Mouse (Mus musculus) heart, embryonic 11.5 days (tissue): Measurements from ENCODE around the gene Zdhhc12. TPM values are rescaled to one million over a fixed set of nuclear protein-coding genes. Genes with fewer than 3 reads are reported as not detected.

Source experiments
- ATAC-seq: fragments of 200-750 bp; cut with Nextera tagmentation; replicated peaks from 2 replicates; pipeline ENCODE4 v1.8.0; 2017; ENCODE audit warnings: moderate library complexity; ENCODE audit not compliant: insufficient number of reproducible peaks, low FRiP score, low TSS enrichment
- H3K27ac ChIP-seq: fragments of 300-500 bp; sonication (generic); 2 replicates; pipeline ENCODE4 v1.5.1; 2014; ENCODE audit warnings: mild to moderate bottlenecking, low read depth, low read length
- H3K27me3 ChIP-seq: fragments of 300-500 bp; sonication (generic); 2 replicates; pipeline ENCODE4 v1.6.1; 2014; ENCODE audit warnings: mild to moderate bottlenecking, low read length, mixed read lengths; ENCODE audit not compliant: control insufficient read depth, insufficient read depth
- H3K36me3 ChIP-seq: fragments of 300-500 bp; sonication (generic); 2 replicates; pipeline ENCODE4 v1.6.1; 2014; ENCODE audit warnings: mild to moderate bottlenecking, low read length, moderate library complexity, mixed read lengths; ENCODE audit not compliant: control insufficient read depth, insufficient read depth
- H3K4me1 ChIP-seq: fragments of 300-500 bp; sonication (generic); 2 replicates; pipeline ENCODE4 v1.6.1; 2014; ENCODE audit warnings: low read length; ENCODE audit not compliant: control insufficient read depth, insufficient read depth
- H3K4me2 ChIP-seq: fragments of 300-500 bp; sonication (generic); 2 replicates; pipeline ENCODE4 v1.6.1; 2014; ENCODE audit warnings: mild to moderate bottlenecking, moderate library complexity
- H3K4me3 ChIP-seq: fragments of 300-500 bp; sonication (generic); 2 replicates; pipeline ENCODE4 v1.5.1; 2014; ENCODE audit warnings: low read depth, low read length
- H3K9ac ChIP-seq: fragments of 300-500 bp; sonication (generic); 2 replicates; pipeline ENCODE4 v1.6.1; 2014; ENCODE audit warnings: mild to moderate bottlenecking, low read depth, low read length, moderate library complexity
- H3K9me3 ChIP-seq: fragments of 300-500 bp; sonication (generic); replicated peaks from 2 replicates; pipeline ENCODE4 v1.6.1; 2016; ENCODE audit warnings: low read length; ENCODE audit not compliant: control insufficient read depth
- WGBS: fragments of 180-500 bp; shearing (Covaris S2); extraction: QIAGEN DNeasy Blood & Tissue Kit; methylation state at CpG from one replicate; pipeline ENCODE4 v1.1.7; 2014; ENCODE audit not compliant: insufficient replicate concordance; 5-methylcytosine and 5-hydroxymethylcytosine counted together
- polyA plus RNA-seq: library from polyadenylated mRNA; unstranded; fragments of >200 nt; fragmentation: Nextera tagmentation; extraction: Ambion mirVana; gene quantifications from 2 replicates; pipeline ENCODE4 v1.2.1, GENCODE M21; 2014

The Zdhhc12 gene
- polyA plus RNA-seq, 1 experiment from 2014 or later, result 59.1 TPM

GRCm38 (mm10) chr2:30130156-30130555 is 36.7 kb upstream of the Zdhhc12 start:
- ATAC-seq, result no peak
- H3K4me1 ChIP-seq, result peaks cover 13% of the 10 kb centered on the region
- H3K4me2 ChIP-seq, result no peak overlapping the region
- no peak overlapping the region for H3K9ac ChIP-seq
- H3K4me3 ChIP-seq, result no peak overlapping the region
- H3K36me3 ChIP-seq, result no peaks in the 10 kb centered on the region
- no peaks in the 10 kb centered on the region for H3K9me3 ChIP-seq
- no peaks in the 10 kb centered on the region for H3K27me3 ChIP-seq
- 84% methylated on average over 4 of the region's 4 CpGs for WGBS
- H3K27ac ChIP-seq, result no peak overlapping the region

DNA sequence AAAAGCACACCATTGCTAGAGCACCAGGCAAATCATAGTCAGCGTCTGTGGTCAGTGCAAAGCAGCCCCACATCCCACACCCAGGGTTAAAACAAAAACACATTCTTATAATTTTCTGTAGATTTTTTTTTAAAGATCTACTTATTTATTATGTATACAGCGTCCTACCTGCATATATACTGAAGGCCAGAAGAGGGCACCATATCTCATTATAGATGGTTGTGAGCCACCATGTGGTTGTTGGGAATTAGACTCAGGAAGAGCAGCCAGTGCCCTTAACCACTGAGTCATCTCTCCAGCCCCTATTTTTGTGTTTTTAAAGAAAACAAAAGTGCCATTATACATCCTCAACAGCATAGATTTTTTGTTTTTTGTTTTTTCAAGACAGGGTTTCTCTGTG is 35.3 kb upstream of the Zdhhc12 start:
- Histone ChIP-seq H3K27me3 (no peaks in the 10 kb centered on the region), H3K9ac (no peak overlapping the region), H3K4me2 (no peak overlapping the region), H3K4me3 (no peak overlapping the region), H3K36me3 (no peaks in the 10 kb centered on the region), H3K27ac (no peak overlapping the region), H3K9me3 (no peaks in the 10 kb centered on the region), H3K4me1 (peaks cover 10% of the 10 kb centered on the region)
- ATAC-seq, result no peak
- 36% methylated on average over 2 of the region's 2 CpGs for WGBS

- H3K9me3 ChIP-seq, result no peaks in the 10 kb centered on the region
- no peaks in the 10 kb centered on the region for H3K36me3 ChIP-seq
- ATAC-seq, result peak; percentile 93
- peak within 1 kb of the TSS; percentile 93 for H3K9ac ChIP-seq
- peak within 1 kb of the TSS; percentile 79 for H3K4me3 ChIP-seq
- peaks cover 10% of the 10 kb centered on the region for H3K4me1 ChIP-seq
- H3K4me2 ChIP-seq, result peak within 1 kb of the TSS; percentile 97
- 11% methylated on average over 31 of the region's 31 CpGs for WGBS
- peak within 1 kb of the TSS; percentile 91 for H3K27ac ChIP-seq
- H3K27me3 ChIP-seq, result no peaks in the 10 kb centered on the region
Measured at GRCm38 (mm10) chr2:30124472-30125274, 31.2 kb upstream of the Zdhhc12 start, which contains the start of gene Zer1. TSS of gene Zer1 (minus strand) at chr2:30124585.

- H3K27ac ChIP-seq, result peak overlapping the region; percentile 91
- H3K36me3 ChIP-seq, result no peaks in the 10 kb centered on the region
- peak; percentile 22; the same call in 1 of the 2 replicates for ATAC-seq
- peaks cover 10% of the 10 kb centered on the region for H3K4me1 ChIP-seq
- H3K4me3 ChIP-seq, result peak overlapping the region; percentile 79
- H3K9me3 ChIP-seq, result no peaks in the 10 kb centered on the region
- peak overlapping the region; percentile 93 for H3K9ac ChIP-seq
- 1% methylated on average over 43 of the region's 44 CpGs for WGBS
- H3K27me3 ChIP-seq, result no peaks in the 10 kb centered on the region
- H3K4me2 ChIP-seq, result peak overlapping the region; percentile 97
Measured at GRCm38 (mm10) chr2:30123729-30124471, 30.5 kb upstream of the Zdhhc12 start.

- WGBS, result 74% methylated on average over 5 of the region's 5 CpGs
- no peak for ATAC-seq
- Histone ChIP-seq H3K4me1 (peaks cover 10% of the 10 kb centered on the region), H3K4me3 (no peak overlapping the region), H3K36me3 (no peaks in the 10 kb centered on the region), H3K4me2 (peak overlapping the region; percentile 97; the same call in 1 of the 2 replicates), H3K9ac (peak overlapping the region; percentile 43; the same call in 1 of the 2 replicates), H3K9me3 (no peaks in the 10 kb centered on the region), H3K27me3 (no peaks in the 10 kb centered on the region), H3K27ac (no peak overlapping the region)
Measured at GRCm38 (mm10) chr2:30122766-30123165, 29.3 kb upstream of the Zdhhc12 start.

- H3K9ac ChIP-seq, result no peak overlapping the region
- no peak overlapping the region for H3K4me3 ChIP-seq
Measured at GRCm38 (mm10) chr2:30120269-30120668, 26.8 kb upstream of the Zdhhc12 start.

GRCm38 (mm10) chr2:30119641-30120051 is 26.2 kb upstream of the Zdhhc12 start:
- Histone ChIP-seq H3K4me3 (no peak overlapping the region), H3K27me3 (no peaks in the 10 kb centered on the region), H3K9ac (no peak overlapping the region), H3K4me2 (no peak overlapping the region), H3K4me1 (peaks cover 6% of the 10 kb centered on the region), H3K27ac (no peak overlapping the region), H3K36me3 (peaks cover 3% of the 10 kb centered on the region; the same call in 1 of the 2 replicates), H3K9me3 (no peaks in the 10 kb centered on the region)
- ATAC-seq, result no peak
- WGBS, result 42% methylated on average over 6 of the region's 6 CpGs

More at GRCm38 (mm10) chr2:30120269-30120668, 26.8 kb upstream of the Zdhhc12 start:
- Histone ChIP-seq H3K9me3 (no peaks in the 10 kb centered on the region), H3K27ac (no peak overlapping the region), H3K27me3 (no peaks in the 10 kb centered on the region), H3K4me2 (no peak overlapping the region), H3K4me1 (peaks cover 10% of the 10 kb centered on the region), H3K36me3 (peaks cover 3% of the 10 kb centered on the region; the same call in 1 of the 2 replicates)
- 76% methylated on average over 4 of the region's 4 CpGs for WGBS
- no peak for ATAC-seq

DNA sequence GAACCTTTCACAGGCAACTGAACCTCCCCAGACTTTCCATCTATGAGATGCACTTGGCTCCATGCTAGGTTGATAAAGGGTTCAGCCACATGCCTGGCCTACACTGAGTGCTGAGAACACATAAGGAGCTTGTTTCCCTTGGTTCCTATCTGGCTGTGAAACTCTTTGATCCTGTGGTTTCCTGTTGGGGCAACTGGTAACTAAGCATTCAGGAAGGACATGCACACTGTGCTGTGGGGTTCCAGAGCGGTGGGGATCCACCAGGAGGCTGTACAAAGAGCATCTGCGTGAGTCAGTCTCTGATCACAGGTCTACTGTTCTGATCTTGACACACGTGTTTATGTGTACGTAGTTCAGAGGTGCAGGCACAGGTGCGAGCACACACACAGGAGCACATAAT is 19.1 kb upstream of the Zdhhc12 start:
- Histone ChIP-seq H3K4me2 (no peak overlapping the region), H3K27me3 (no peaks in the 10 kb centered on the region), H3K27ac (no peak overlapping the region), H3K4me3 (no peak overlapping the region), H3K9ac (no peak overlapping the region), H3K36me3 (peaks cover 28% of the 10 kb centered on the region), H3K4me1 (no peaks in the 10 kb centered on the region), H3K9me3 (no peaks in the 10 kb centered on the region)
- ATAC-seq, result no peak
- 86% methylated on average over 5 of the region's 5 CpGs for WGBS
